Mouse (Mus musculus): Measurements from ENCODE around the gene Blcap. TPM values are rescaled to one million over a fixed set of nuclear protein-coding genes. Genes with fewer than 3 reads are reported as not detected.

Blcap gene
- polyA plus RNA-seq, 1 experiment from 2014 or later = 45.3 TPM

GRCm38 (mm10) chr2:157563031-157563430 is 8.0 kb downstream of the Blcap start:
- no peak overlapping the region for H3K4me3 ChIP-seq (replicated peaks; ENCODE audit: low read length)
- no peak for ATAC-seq (ENCODE audit: insufficient read depth, low FRiP score)
- H3K4me1 ChIP-seq (ENCODE audit: control insufficient read depth, insufficient read depth, low read length) = peaks cover 13% of the 10 kb centered on the region
- no peak overlapping the region for H3K4me2 ChIP-seq (ENCODE audit: low read depth, low read length)
- H3K36me3 ChIP-seq (ENCODE audit: control insufficient read depth, insufficient read depth, low read length) = peaks cover 22% of the 10 kb centered on the region
- no peaks in the 10 kb centered on the region for H3K27me3 ChIP-seq (ENCODE audit: control insufficient read depth, insufficient read depth, low read length)
- no peak overlapping the region for H3K27ac ChIP-seq (ENCODE audit: low read length)
- WGBS = 46% methylated on average over 2 of the region's 2 CpGs
- no peak overlapping the region for H3K9ac ChIP-seq (ENCODE audit: low read length)
- peaks cover 20% of the 10 kb centered on the region for H3K9me3 ChIP-seq (replicated peaks; ENCODE audit: control insufficient read depth, low read length)

GRCm38 (mm10) chr2:157561165-157561836 is 9.8 kb downstream of the Blcap start:
- peak overlapping the region; percentile 42 for H3K4me3 ChIP-seq (replicated peaks; ENCODE audit: low read length)
- peaks cover 34% of the 10 kb centered on the region for H3K36me3 ChIP-seq (ENCODE audit: control insufficient read depth, insufficient read depth, low read length)
- H3K4me2 ChIP-seq (ENCODE audit: low read depth, low read length) = peak overlapping the region; percentile 74
- H3K9me3 ChIP-seq (replicated peaks; ENCODE audit: control insufficient read depth, low read length) = peaks cover 20% of the 10 kb centered on the region
- no peaks in the 10 kb centered on the region for H3K27me3 ChIP-seq (ENCODE audit: control insufficient read depth, insufficient read depth, low read length)
- peak overlapping the region; percentile 44; the same call in 1 of the 2 replicates for H3K9ac ChIP-seq (ENCODE audit: low read length)
- peak; percentile 79 for ATAC-seq (ENCODE audit: insufficient read depth, low FRiP score)
- WGBS = 50% methylated on average over 27 of the region's 27 CpGs
- H3K4me1 ChIP-seq (ENCODE audit: control insufficient read depth, insufficient read depth, low read length) = peaks cover 15% of the 10 kb centered on the region
- no peak overlapping the region; the same call in 1 of the 2 replicates for H3K27ac ChIP-seq (ENCODE audit: low read length)

- H3K4me3 ChIP-seq (replicated peaks; ENCODE audit: low read length) = peak overlapping the region; percentile 50
- no peaks in the 10 kb centered on the region for H3K27me3 ChIP-seq (ENCODE audit: control insufficient read depth, insufficient read depth, low read length)
- no peak for ATAC-seq (ENCODE audit: insufficient read depth, low FRiP score)
- peak overlapping the region; percentile 65 for H3K9ac ChIP-seq (ENCODE audit: low read length)
- 46% methylated on average over 33 of the region's 33 CpGs for WGBS
- peaks cover 34% of the 10 kb centered on the region for H3K36me3 ChIP-seq (ENCODE audit: control insufficient read depth, insufficient read depth, low read length)
- H3K9me3 ChIP-seq (replicated peaks; ENCODE audit: control insufficient read depth, low read length) = peaks cover 20% of the 10 kb centered on the region
- H3K4me2 ChIP-seq (ENCODE audit: low read depth, low read length) = peak overlapping the region; percentile 74
- H3K27ac ChIP-seq (ENCODE audit: low read length) = peak overlapping the region; percentile 17; the same call in 1 of the 2 replicates
- peaks cover 20% of the 10 kb centered on the region for H3K4me1 ChIP-seq (ENCODE audit: control insufficient read depth, insufficient read depth, low read length)
Measured at GRCm38 (mm10) chr2:157560302-157560701, 10.8 kb downstream of the Blcap start.

- Histone ChIP-seq H3K27ac (ENCODE audit: low read length) (peak within 1 kb of the TSS; percentile 17; the same call in 1 of the 2 replicates), H3K4me1 (ENCODE audit: control insufficient read depth, insufficient read depth, low read length) (peaks cover 15% of the 10 kb centered on the region), H3K36me3 (ENCODE audit: control insufficient read depth, insufficient read depth, low read length) (peaks cover 34% of the 10 kb centered on the region), H3K9ac (ENCODE audit: low read length) (peak within 1 kb of the TSS; percentile 65), H3K4me2 (ENCODE audit: low read depth, low read length) (peak within 1 kb of the TSS; percentile 74), H3K9me3 (replicated peaks; ENCODE audit: control insufficient read depth, low read length) (peaks cover 20% of the 10 kb centered on the region), H3K4me3 (replicated peaks; ENCODE audit: low read length) (peak within 1 kb of the TSS; percentile 50), H3K27me3 (ENCODE audit: control insufficient read depth, insufficient read depth, low read length) (no peaks in the 10 kb centered on the region)
- ATAC-seq (ENCODE audit: insufficient read depth, low FRiP score) = no peak
- WGBS = 48% methylated on average over 27 of the region's 27 CpGs
Measured at GRCm38 (mm10) chr2:157559858-157560257, 11.2 kb downstream of the Blcap start, which contains the start of gene Nnat. Gene Nnat, plus strand, starts transcription at chr2:157560078.

GRCm38 (mm10) chr2:157559440-157559839 is 11.6 kb downstream of the Blcap start:
- no peak overlapping the region; the same call in 1 of the 2 replicates for H3K9ac ChIP-seq (ENCODE audit: low read length)
- H3K36me3 ChIP-seq (ENCODE audit: control insufficient read depth, insufficient read depth, low read length) = peaks cover 34% of the 10 kb centered on the region
- no peak for ATAC-seq (ENCODE audit: insufficient read depth, low FRiP score)
- peaks cover 20% of the 10 kb centered on the region for H3K9me3 ChIP-seq (replicated peaks; ENCODE audit: control insufficient read depth, low read length)
- WGBS = 53% methylated on average over 19 of the region's 19 CpGs
- H3K27me3 ChIP-seq (ENCODE audit: control insufficient read depth, insufficient read depth, low read length) = no peaks in the 10 kb centered on the region
- no peak overlapping the region for H3K27ac ChIP-seq (ENCODE audit: low read length)
- peak overlapping the region; percentile 50 for H3K4me3 ChIP-seq (replicated peaks; ENCODE audit: low read length)
- peak overlapping the region; percentile 74 for H3K4me2 ChIP-seq (ENCODE audit: low read depth, low read length)
- peaks cover 12% of the 10 kb centered on the region for H3K4me1 ChIP-seq (ENCODE audit: control insufficient read depth, insufficient read depth, low read length)

GRCm38 (mm10) chr2:157558520-157558919 is 12.6 kb downstream of the Blcap start:
- H3K4me1 ChIP-seq (ENCODE audit: control insufficient read depth, insufficient read depth, low read length) = peaks cover 12% of the 10 kb centered on the region
- peaks cover 20% of the 10 kb centered on the region for H3K9me3 ChIP-seq (replicated peaks; ENCODE audit: control insufficient read depth, low read length)
- H3K4me2 ChIP-seq (ENCODE audit: low read depth, low read length) = no peak overlapping the region
- no peak overlapping the region for H3K27ac ChIP-seq (ENCODE audit: low read length)
- WGBS = 69% methylated on average over 6 of the region's 6 CpGs
- no peak overlapping the region for H3K4me3 ChIP-seq (replicated peaks; ENCODE audit: low read length)
- ATAC-seq (ENCODE audit: insufficient read depth, low FRiP score) = no peak
- H3K9ac ChIP-seq (ENCODE audit: low read length) = no peak overlapping the region
- peaks cover 34% of the 10 kb centered on the region for H3K36me3 ChIP-seq (ENCODE audit: control insufficient read depth, insufficient read depth, low read length)
- H3K27me3 ChIP-seq (ENCODE audit: control insufficient read depth, insufficient read depth, low read length) = no peaks in the 10 kb centered on the region

GRCm38 (mm10) chr2:157558051-157558450 is 13.0 kb downstream of the Blcap start:
- no peak overlapping the region for H3K4me2 ChIP-seq (ENCODE audit: low read depth, low read length)
- H3K36me3 ChIP-seq (ENCODE audit: control insufficient read depth, insufficient read depth, low read length) = peaks cover 34% of the 10 kb centered on the region
- no peak overlapping the region for H3K4me3 ChIP-seq (replicated peaks; ENCODE audit: low read length)
- 78% methylated on average over 9 of the region's 9 CpGs for WGBS
- no peaks in the 10 kb centered on the region for H3K27me3 ChIP-seq (ENCODE audit: control insufficient read depth, insufficient read depth, low read length)
- peaks cover 20% of the 10 kb centered on the region for H3K9me3 ChIP-seq (replicated peaks; ENCODE audit: control insufficient read depth, low read length)
- H3K9ac ChIP-seq (ENCODE audit: low read length) = no peak overlapping the region
- H3K4me1 ChIP-seq (ENCODE audit: control insufficient read depth, insufficient read depth, low read length) = peaks cover 12% of the 10 kb centered on the region
- no peak overlapping the region for H3K27ac ChIP-seq (ENCODE audit: low read length)
- ATAC-seq (ENCODE audit: insufficient read depth, low FRiP score) = no peak

GRCm38 (mm10) chr2:157556074-157556698 is 14.9 kb downstream of the Blcap start:
- no peak overlapping the region for H3K4me3 ChIP-seq (replicated peaks; ENCODE audit: low read length)
- ATAC-seq (ENCODE audit: insufficient read depth, low FRiP score) = peak; percentile 54; the same call in 1 of the 2 replicates
- no peaks in the 10 kb centered on the region for H3K27me3 ChIP-seq (ENCODE audit: control insufficient read depth, insufficient read depth, low read length)
- 45% methylated on average over 5 of the region's 5 CpGs for WGBS
- H3K4me2 ChIP-seq (ENCODE audit: low read depth, low read length) = no peak overlapping the region
- H3K4me1 ChIP-seq (ENCODE audit: control insufficient read depth, insufficient read depth, low read length) = peaks cover 21% of the 10 kb centered on the region
- peaks cover 20% of the 10 kb centered on the region for H3K9me3 ChIP-seq (replicated peaks; ENCODE audit: control insufficient read depth, low read length)
- peaks cover 29% of the 10 kb centered on the region for H3K36me3 ChIP-seq (ENCODE audit: control insufficient read depth, insufficient read depth, low read length)
- H3K27ac ChIP-seq (ENCODE audit: low read length) = peak overlapping the region; percentile 52
- no peak overlapping the region for H3K9ac ChIP-seq (ENCODE audit: low read length)
